Mouse (Mus musculus) T-helper 2 cell (primary cell): Measurements from ENCODE around the gene Olfr370.
"Not testable (repeated sequence)": the region's sequence is repeated elsewhere in the genome, so short reads cannot be mapped to it uniquely, and the experiment has no call there.

Experiments used
- in situ Hi-C: fragments of 300-600 bp; cut with MboI, MseI; formaldehyde crosslinking; loops from one replicate; pipeline ENCODE4 v1.15.1; 2025; ENCODE audit warnings: high pct_unique_total_duplicates

Olfr370 gene

GRCm38 (mm10) chr8:83535736-83536135 lies at the start of gene Olfr370:
Olfr370 (plus strand) TSS chr8:83535780.
- in situ Hi-C loops, result no loop called here

GRCm38 (mm10) chr8:83511696-83512095 lies 23.9 kb upstream of the Olfr370 start:
- in situ Hi-C loops, result no loop called here

GRCm38 (mm10) chr8:83520432-83520831 lies 15.1 kb upstream of the Olfr370 start:
- in situ Hi-C loops, result no loop called here

GRCm38 (mm10) chr8:83520907-83521306 lies 14.7 kb upstream of the Olfr370 start:
- in situ Hi-C loops, result not testable (repeated sequence)

GRCm38 (mm10) chr8:83521310-83521709 lies 14.3 kb upstream of the Olfr370 start:
- in situ Hi-C loops, result no loop called here

GRCm38 (mm10) chr8:83534802-83535201 lies 778 bp upstream of the Olfr370 start:
- in situ Hi-C loops, result no loop called here

GRCm38 (mm10) chr8:83562669-83563068 lies 27.1 kb downstream of the Olfr370 start:
- in situ Hi-C loops, result no loop called here

GRCm38 (mm10) chr8:83563246-83563645 lies 27.7 kb downstream of the Olfr370 start:
- in situ Hi-C loops, result no loop called here

- in situ Hi-C loops, result no loop called here
Observed at GRCm38 (mm10) chr8:83565731-83566375, 30.3 kb downstream of the Olfr370 start.

- in situ Hi-C loops, result no loop called here
Observed at GRCm38 (mm10) chr8:83566469-83567395, 31.2 kb downstream of the Olfr370 start, which contains the start of gene Ndufb7. Ndufb7 (plus strand) TSS chr8:83566671.

- in situ Hi-C loops, result no loop called here
Observed at GRCm38 (mm10) chr8:83567668-83568067, 32.1 kb downstream of the Olfr370 start.

GRCm38 (mm10) chr8:83568128-83568527 lies 32.5 kb downstream of the Olfr370 start:
- in situ Hi-C loops, result no loop called here

GRCm38 (mm10) chr8:83568755-83569154 lies 33.2 kb downstream of the Olfr370 start:
- in situ Hi-C loops, result no loop called here

GRCm38 (mm10) chr8:83569165-83569564 lies 33.6 kb downstream of the Olfr370 start:
- in situ Hi-C loops, result no loop called here

GRCm38 (mm10) chr8:83570272-83571000 lies 34.9 kb downstream of the Olfr370 start:
- in situ Hi-C loops, result no loop called here

- in situ Hi-C loops, result not testable (repeated sequence)
Observed at GRCm38 (mm10) chr8:83571001-83571340, 35.4 kb downstream of the Olfr370 start.

- in situ Hi-C loops, result no loop called here
Observed at GRCm38 (mm10) chr8:83571791-83572190, 36.2 kb downstream of the Olfr370 start.

- in situ Hi-C loops, result no loop called here
Observed at GRCm38 (mm10) chr8:83572246-83572812, 36.7 kb downstream of the Olfr370 start.

GRCm38 (mm10) chr8:83573140-83573875 lies 37.7 kb downstream of the Olfr370 start:
- in situ Hi-C loops, result no loop called here

GRCm38 (mm10) chr8:83574631-83575315 lies 39.2 kb downstream of the Olfr370 start:
- in situ Hi-C loops, result no loop called here
